Mouse (Mus musculus): ENCODE measurements at regions not wholly inside any gene's neighbourhood (a gene's known extent, or its start where the extent isn't known, plus 50 kb on each side); places are given as distances from the start of the nearest gene placed in this dataset.

DNA sequence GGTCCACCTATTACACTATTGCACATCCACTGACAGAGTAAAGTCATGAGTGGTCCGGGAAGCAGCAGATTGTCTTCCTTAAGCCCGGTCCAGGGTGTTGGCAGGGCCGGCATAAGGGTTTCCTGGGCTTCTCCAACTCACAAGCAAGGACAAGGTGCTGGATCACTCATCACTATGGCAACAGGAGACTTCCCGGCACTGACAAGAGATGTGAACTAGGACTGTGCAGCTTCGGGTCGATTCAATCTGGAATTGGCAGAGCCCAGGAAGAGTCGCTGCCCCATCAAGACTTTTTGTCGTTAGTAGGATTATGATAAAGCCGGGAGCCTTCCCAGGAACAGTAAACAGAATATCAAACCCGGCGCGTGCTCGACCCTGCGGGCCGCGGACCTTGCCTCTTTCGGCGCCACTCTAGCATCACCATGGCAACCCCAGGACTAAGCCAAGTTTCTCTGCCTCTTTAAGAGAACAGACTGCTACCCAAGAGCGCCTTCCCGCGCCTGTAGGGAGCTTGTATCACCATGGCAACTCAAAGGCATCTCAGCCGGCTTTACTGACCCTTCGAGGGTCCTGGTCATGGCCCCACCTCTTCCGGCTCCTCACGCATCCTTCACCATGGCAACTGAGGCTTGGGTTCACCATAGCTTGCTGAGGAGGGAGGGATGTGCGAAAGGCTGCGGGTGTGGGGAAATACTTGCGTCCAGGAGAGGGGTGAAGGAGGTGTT, 103.3 kb upstream of the Tgm3 start:
- no peak for TF ChIP-seq GATA1 (IDR thresholded peaks at IDR 0.05; ENCODE audit: borderline replicate concordance, low read length)
- TF ChIP-seq CTCF (IDR thresholded peaks at IDR 0.05; ENCODE audit: low read depth, low read length), result no peak
- TF ChIP-seq POLR2AphosphoS5 (IDR thresholded peaks at IDR 0.05; ENCODE audit: insufficient replicate concordance, low read depth, low read length), result no peak
- no peak for TF ChIP-seq TAL1 (conservative IDR thresholded peaks at IDR 0.05; ENCODE audit: low read depth, low read length)
